Mouse (Mus musculus): ENCODE results near the gene 4930438A08Rik. TPM values are rescaled to one million over a fixed set of nuclear protein-coding genes. Genes with fewer than 3 reads are reported as not detected.
A peak's percentile ranks its signal among the peaks of the same experiment; 100 is the strongest.
"Not testable (repeated sequence)": the region's sequence is repeated elsewhere in the genome, so short reads cannot be mapped to it uniquely, and the experiment has no call there.

The 4930438A08Rik gene
- total RNA-seq (2015) = 12.5 and 18.7 TPM in 2 replicates
- total RNA-seq (2017) = 23.6 and 30.1 TPM in 2 replicates

GRCm38 (mm10) chr11:58274572-58274971 lies at the start of gene 4930438A08Rik:
TSS of gene 4930438A08Rik (plus strand) at chr11:58274799.
- ATAC-seq (ENCODE audit: poor library complexity, severe bottlenecking) = peak; percentile 82

GRCm38 (mm10) chr11:58224872-58225271 lies 49.7 kb upstream of the 4930438A08Rik start:
- ATAC-seq (ENCODE audit: poor library complexity, severe bottlenecking) = not testable (repeated sequence)

- peak; percentile 90 for ATAC-seq (ENCODE audit: poor library complexity, severe bottlenecking)
Measured at GRCm38 (mm10) chr11:58225655-58226054, 48.9 kb upstream of the 4930438A08Rik start.

- ATAC-seq (ENCODE audit: poor library complexity, severe bottlenecking) = no peak
Measured at GRCm38 (mm10) chr11:58226425-58226824, 48.2 kb upstream of the 4930438A08Rik start.

GRCm38 (mm10) chr11:58228021-58228420 lies 46.6 kb upstream of the 4930438A08Rik start:
- ATAC-seq (ENCODE audit: poor library complexity, severe bottlenecking) = not testable (repeated sequence)

GRCm38 (mm10) chr11:58230396-58230910 lies 44.1 kb upstream of the 4930438A08Rik start:
- no peak for ATAC-seq (ENCODE audit: poor library complexity, severe bottlenecking)

GRCm38 (mm10) chr11:58231156-58231555 lies 43.4 kb upstream of the 4930438A08Rik start:
- ATAC-seq (ENCODE audit: poor library complexity, severe bottlenecking) = no peak

- ATAC-seq (ENCODE audit: poor library complexity, severe bottlenecking) = not testable (repeated sequence)
Measured at GRCm38 (mm10) chr11:58234551-58234950, 40.0 kb upstream of the 4930438A08Rik start.

GRCm38 (mm10) chr11:58235152-58235551 lies 39.4 kb upstream of the 4930438A08Rik start:
- peak; percentile 86 for ATAC-seq (ENCODE audit: poor library complexity, severe bottlenecking)

- ATAC-seq (ENCODE audit: poor library complexity, severe bottlenecking) = peak; percentile 90
Measured at GRCm38 (mm10) chr11:58238840-58239791, 35.5 kb upstream of the 4930438A08Rik start.

- ATAC-seq (ENCODE audit: poor library complexity, severe bottlenecking) = no peak; the same call in 1 of the 2 replicates
Measured at GRCm38 (mm10) chr11:58247294-58247693, 27.3 kb upstream of the 4930438A08Rik start.

- ATAC-seq (ENCODE audit: poor library complexity, severe bottlenecking) = no peak
Measured at GRCm38 (mm10) chr11:58249203-58249981, 25.2 kb upstream of the 4930438A08Rik start.

GRCm38 (mm10) chr11:58250550-58250949 lies 24.0 kb upstream of the 4930438A08Rik start:
- no peak for ATAC-seq (ENCODE audit: poor library complexity, severe bottlenecking)

- ATAC-seq (ENCODE audit: poor library complexity, severe bottlenecking) = no peak
Measured at GRCm38 (mm10) chr11:58254411-58254810, 20.2 kb upstream of the 4930438A08Rik start.

- no peak for ATAC-seq (ENCODE audit: poor library complexity, severe bottlenecking)
Measured at GRCm38 (mm10) chr11:58257816-58258215, 16.8 kb upstream of the 4930438A08Rik start.

- ATAC-seq (ENCODE audit: poor library complexity, severe bottlenecking) = peak; percentile 94
Measured at GRCm38 (mm10) chr11:58260156-58260555, 14.4 kb upstream of the 4930438A08Rik start.

- ATAC-seq (ENCODE audit: poor library complexity, severe bottlenecking) = no peak
Measured at GRCm38 (mm10) chr11:58261826-58262225, 12.8 kb upstream of the 4930438A08Rik start.

GRCm38 (mm10) chr11:58262336-58262735 lies 12.3 kb upstream of the 4930438A08Rik start:
- no peak for ATAC-seq (ENCODE audit: poor library complexity, severe bottlenecking)

GRCm38 (mm10) chr11:58263516-58263915 lies 11.1 kb upstream of the 4930438A08Rik start:
- no peak for ATAC-seq (ENCODE audit: poor library complexity, severe bottlenecking)

- ATAC-seq (ENCODE audit: poor library complexity, severe bottlenecking) = no peak
Measured at GRCm38 (mm10) chr11:58264546-58264945, 10.1 kb upstream of the 4930438A08Rik start.

GRCm38 (mm10) chr11:58268285-58268684 lies 6.3 kb upstream of the 4930438A08Rik start:
- no peak for ATAC-seq (ENCODE audit: poor library complexity, severe bottlenecking)

Data from megakaryocyte, adult 5-6 weeks (primary cell).